Mouse (Mus musculus): Measurements from ENCODE around the gene Tbp.

DNA sequence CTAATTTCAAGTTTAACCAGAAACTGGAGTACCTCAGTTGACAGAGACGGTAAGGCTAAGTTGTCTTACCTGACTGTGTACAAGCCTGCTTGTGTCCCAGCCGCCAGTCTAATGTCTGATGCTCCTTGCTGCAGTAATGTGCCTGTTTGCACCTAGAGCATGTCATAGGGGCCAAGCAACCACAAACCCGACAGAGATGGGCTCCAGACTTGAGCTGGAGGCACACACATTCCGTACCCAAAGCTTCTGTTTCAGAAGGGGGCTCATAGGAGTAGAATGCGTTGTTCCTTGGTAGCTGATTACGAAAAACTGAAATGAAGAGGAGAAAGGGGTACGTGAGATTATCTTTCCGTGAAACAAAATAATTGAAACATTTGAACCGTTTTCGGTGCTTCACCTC lies 26.6 kb downstream of the Tbp start:
- TF ChIP-seq POLR2A (IDR thresholded peaks at IDR 0.05; ENCODE audit: borderline replicate concordance, insufficient read depth, low read length) (no peak), CTCF (IDR thresholded peaks at IDR 0.05; ENCODE audit: borderline replicate concordance, insufficient read depth, low read depth, low read length) (no peak)

Data from cerebellum, adult 2 months (tissue).